Mouse (Mus musculus): ENCODE data around the gene Ptpa. TPM values are rescaled to one million over a fixed set of nuclear protein-coding genes. Genes with fewer than 3 reads are reported as not detected.

The Ptpa gene
- polyA plus RNA-seq, 1 experiment from 2014 or later, result 62.8 TPM

GRCm38 (mm10) chr2:30469009-30469408 is 53.2 kb downstream of the Ptpa start:
- Histone ChIP-seq H3K9ac (ENCODE audit: low read depth, low read length) (no peak overlapping the region; the same call in 1 of the 2 replicates), H3K4me2 (replicated peaks; ENCODE audit: low read depth, low read length) (0 out of 2 replicates have a peak overlapping the region, but pooled peaks have one; percentile 93), H3K36me3 (ENCODE audit: control insufficient read depth, insufficient read depth, low read length) (no peaks in the 10 kb centered on the region), H3K27me3 (ENCODE audit: control insufficient read depth, insufficient read depth, low read length) (0 out of 2 replicates have a peak, but pooled peaks cover 2% of the 10 kb centered on the region), H3K4me3 (ENCODE audit: low read depth, low read length) (no peak overlapping the region), H3K4me1 (replicated peaks; ENCODE audit: control insufficient read depth, insufficient read depth, low read length) (peaks cover 9% of the 10 kb centered on the region), H3K9me3 (ENCODE audit: control insufficient read depth, low read length) (no peaks in the 10 kb centered on the region), H3K27ac (ENCODE audit: low read depth, low read length) (no peak overlapping the region)
- ATAC-seq (ENCODE audit: low FRiP score) (no peak), DNase-seq (ENCODE audit: low spot score) (no peak)
- 51% methylated on average over 6 of the region's 6 CpGs for WGBS

GRCm38 (mm10) chr2:30469796-30470142 is 53.9 kb downstream of the Ptpa start:
- H3K36me3 ChIP-seq (ENCODE audit: control insufficient read depth, insufficient read depth, low read length), result no peaks in the 10 kb centered on the region
- ATAC-seq (ENCODE audit: low FRiP score), result peak; percentile 15
- WGBS, result 0% methylated on average over 16 of the region's 19 CpGs

DNA sequence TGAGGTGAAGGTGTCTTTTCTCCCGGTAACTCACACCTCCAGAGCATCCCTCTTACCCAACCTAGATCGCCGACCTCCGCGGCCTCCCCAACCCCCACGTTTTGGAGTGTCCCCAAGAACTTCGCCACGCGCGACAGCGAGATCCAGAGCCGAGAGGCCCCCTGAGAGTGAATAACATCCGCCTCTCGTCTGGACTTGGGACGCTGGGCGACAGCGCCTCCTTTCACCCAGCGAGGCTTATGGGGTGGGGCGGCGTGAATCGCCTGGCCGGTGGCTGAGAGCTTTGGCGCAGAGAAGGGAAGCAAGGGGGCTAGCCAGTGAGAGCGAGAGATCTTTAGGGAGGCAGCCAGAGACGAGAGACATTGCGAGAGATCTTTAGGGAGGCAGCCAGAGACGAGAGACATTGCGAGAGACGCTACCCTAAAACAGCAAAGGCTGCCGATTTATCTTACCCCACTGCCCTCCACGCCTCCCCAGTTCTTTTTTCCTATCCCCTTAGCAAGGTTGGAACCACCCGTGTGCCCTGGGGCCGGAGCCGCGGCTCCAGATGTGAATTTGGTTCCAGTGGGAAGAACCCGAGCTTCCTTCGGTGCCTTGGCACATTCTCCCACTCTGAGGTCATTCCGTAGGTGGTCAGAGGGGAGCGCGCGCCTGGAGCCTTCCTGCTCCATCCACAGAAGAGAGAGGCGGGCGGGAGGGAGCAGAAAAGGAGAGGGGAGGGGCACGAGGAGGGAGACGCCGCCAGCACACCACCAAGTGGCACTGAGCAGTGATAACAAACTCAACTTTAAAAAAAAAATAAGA is 54.5 kb downstream of the Ptpa start:
- peaks cover 12% of the 10 kb centered on the region for H3K4me1 ChIP-seq (replicated peaks; ENCODE audit: control insufficient read depth, insufficient read depth, low read length)
- peak overlapping the region; percentile 66 for H3K9ac ChIP-seq (ENCODE audit: low read depth, low read length)
- no peaks in the 10 kb centered on the region for H3K9me3 ChIP-seq (ENCODE audit: control insufficient read depth, low read length)
- no peak for ATAC-seq (ENCODE audit: low FRiP score)
- peak overlapping the region; percentile 34 for H3K4me3 ChIP-seq (ENCODE audit: low read depth, low read length)
- H3K27ac ChIP-seq (ENCODE audit: low read depth, low read length), result peak overlapping the region; percentile 93
- 0 out of 2 replicates have a peak, but pooled peaks cover 2% of the 10 kb centered on the region for H3K27me3 ChIP-seq (ENCODE audit: control insufficient read depth, insufficient read depth, low read length)
- H3K4me2 ChIP-seq (replicated peaks; ENCODE audit: low read depth, low read length), result peak overlapping the region; percentile 93
- DNase-seq (ENCODE audit: low spot score), result peak; percentile 77
- under 1% methylated on average over 46 of the region's 46 CpGs for whole genome bisulfite sequencing
- no peaks in the 10 kb centered on the region for H3K36me3 ChIP-seq (ENCODE audit: control insufficient read depth, insufficient read depth, low read length)

More at GRCm38 (mm10) chr2:30469796-30470142, 53.9 kb downstream of the Ptpa start:
- Histone ChIP-seq H3K9ac (ENCODE audit: low read depth, low read length) (peak overlapping the region; percentile 66), H3K4me2 (replicated peaks; ENCODE audit: low read depth, low read length) (peak overlapping the region; percentile 93), H3K9me3 (ENCODE audit: control insufficient read depth, low read length) (no peaks in the 10 kb centered on the region), H3K27me3 (ENCODE audit: control insufficient read depth, insufficient read depth, low read length) (0 out of 2 replicates have a peak, but pooled peaks cover 2% of the 10 kb centered on the region), H3K4me3 (ENCODE audit: low read depth, low read length) (peak overlapping the region; percentile 34), H3K4me1 (replicated peaks; ENCODE audit: control insufficient read depth, insufficient read depth, low read length) (peaks cover 12% of the 10 kb centered on the region), H3K27ac (ENCODE audit: low read depth, low read length) (peak overlapping the region; percentile 93; the same call in 1 of the 2 replicates)
- DNase-seq (ENCODE audit: low spot score), result peak; percentile 96

DNA sequence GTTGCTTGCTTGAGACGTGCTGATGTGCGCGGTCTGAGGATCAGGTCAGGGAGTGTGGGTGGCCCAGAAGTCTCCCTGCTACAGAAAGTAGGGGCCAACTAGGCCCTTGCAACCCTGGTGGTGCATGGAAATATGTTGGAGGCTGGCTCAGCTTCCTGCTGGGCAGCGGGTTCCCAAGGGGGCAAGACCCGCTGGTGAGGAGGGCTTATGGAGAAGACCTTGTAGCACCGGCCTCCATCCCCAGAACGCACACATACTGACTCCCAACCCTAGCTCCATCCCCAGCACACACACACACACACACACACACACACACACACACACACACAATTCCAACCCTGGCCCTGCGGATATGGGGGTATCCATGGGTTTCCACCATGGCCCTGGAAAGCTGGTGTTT is 55.2 kb downstream of the Ptpa start:
- no peaks in the 10 kb centered on the region for H3K9me3 ChIP-seq (ENCODE audit: control insufficient read depth, low read length)
- 0 out of 2 replicates have a peak overlapping the region, but pooled peaks have one; percentile 25 for H3K9ac ChIP-seq (ENCODE audit: low read depth, low read length)
- 0 out of 2 replicates have a peak, but pooled peaks cover 2% of the 10 kb centered on the region for H3K27me3 ChIP-seq (ENCODE audit: control insufficient read depth, insufficient read depth, low read length)
- DNase-seq (ENCODE audit: low spot score) (peak; percentile 58), ATAC-seq (ENCODE audit: low FRiP score) (no peak)
- peak overlapping the region; percentile 71 for H3K4me2 ChIP-seq (replicated peaks; ENCODE audit: low read depth, low read length)
- peak overlapping the region; percentile 98; the same call in 1 of the 2 replicates for H3K4me3 ChIP-seq (ENCODE audit: low read depth, low read length)
- H3K36me3 ChIP-seq (ENCODE audit: control insufficient read depth, insufficient read depth, low read length), result no peaks in the 10 kb centered on the region
- 4% methylated on average over 8 of the region's 8 CpGs for WGBS
- H3K4me1 ChIP-seq (replicated peaks; ENCODE audit: control insufficient read depth, insufficient read depth, low read length), result peaks cover 12% of the 10 kb centered on the region
- peak overlapping the region; percentile 93 for H3K27ac ChIP-seq (ENCODE audit: low read depth, low read length)

DNA sequence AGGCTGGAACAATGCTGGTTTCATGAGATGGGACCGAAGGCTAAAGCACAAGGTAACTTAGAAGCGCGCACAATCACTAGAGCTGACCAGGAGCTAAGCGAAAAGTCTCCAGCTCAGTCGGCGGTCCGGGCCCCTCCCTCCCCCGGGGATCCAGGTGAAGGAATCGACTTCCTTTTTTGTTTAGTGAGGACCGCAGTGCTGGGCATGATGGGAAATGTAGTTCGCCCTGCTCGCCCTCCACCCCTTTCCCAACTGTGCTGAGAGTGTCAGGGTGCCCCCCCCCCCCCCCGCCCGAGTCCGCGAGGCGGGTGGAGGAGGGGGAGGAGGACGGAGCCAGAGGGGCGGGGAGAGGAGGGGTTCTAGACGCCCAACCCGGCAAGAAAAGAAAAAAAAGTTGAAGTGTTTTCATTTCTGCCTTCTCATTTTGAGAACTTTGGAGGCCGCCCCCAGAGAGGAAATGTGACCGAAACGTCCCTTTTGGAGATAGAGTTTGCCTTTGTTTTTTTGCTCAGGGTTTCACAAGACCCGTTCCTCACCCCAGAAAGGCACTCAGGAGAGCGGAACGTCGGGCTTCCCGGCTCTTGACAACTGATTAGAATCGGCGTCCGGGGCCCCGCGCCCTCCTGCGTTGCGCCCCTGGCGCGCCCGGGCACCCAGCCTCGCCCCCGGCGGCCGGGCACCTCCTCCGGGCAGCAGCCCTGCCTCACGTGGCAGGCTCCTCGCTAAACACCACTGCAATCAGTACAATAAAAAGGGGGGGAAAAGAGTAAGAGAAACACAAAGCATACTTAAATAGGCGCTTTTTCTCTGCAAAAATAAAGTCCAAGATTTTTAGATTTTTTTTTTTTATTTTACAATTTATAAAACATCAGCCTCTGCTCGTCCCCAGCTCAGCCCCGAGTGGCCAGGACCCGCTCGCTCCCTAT is 56.2 kb downstream of the Ptpa start:
- no peaks in the 10 kb centered on the region for H3K9me3 ChIP-seq (ENCODE audit: control insufficient read depth, low read length)
- H3K9ac ChIP-seq (ENCODE audit: low read depth, low read length), result peak overlapping the region; percentile 99
- peak; percentile 85 for DNase-seq (ENCODE audit: low spot score)
- H3K36me3 ChIP-seq (ENCODE audit: control insufficient read depth, insufficient read depth, low read length), result no peaks in the 10 kb centered on the region
- under 1% methylated on average over 44 of the region's 51 CpGs for WGBS
- 0 out of 2 replicates have a peak, but pooled peaks cover 2% of the 10 kb centered on the region for H3K27me3 ChIP-seq (ENCODE audit: control insufficient read depth, insufficient read depth, low read length)
- H3K4me2 ChIP-seq (replicated peaks; ENCODE audit: low read depth, low read length), result peak overlapping the region; percentile 71
- ATAC-seq (ENCODE audit: low FRiP score), result peak; percentile 33; the same call in 1 of the 2 replicates
- H3K27ac ChIP-seq (ENCODE audit: low read depth, low read length), result peak overlapping the region; percentile 93
- H3K4me1 ChIP-seq (replicated peaks; ENCODE audit: control insufficient read depth, insufficient read depth, low read length), result peaks cover 12% of the 10 kb centered on the region
- H3K4me3 ChIP-seq (ENCODE audit: low read depth, low read length), result peak overlapping the region; percentile 98

GRCm38 (mm10) chr2:30472731-30473351 is 57.0 kb downstream of the Ptpa start:
- peak overlapping the region; percentile 71 for H3K4me2 ChIP-seq (replicated peaks; ENCODE audit: low read depth, low read length)
- ATAC-seq (ENCODE audit: low FRiP score) (no peak), DNase-seq (ENCODE audit: low spot score) (peak; percentile 73)
- H3K9ac ChIP-seq (ENCODE audit: low read depth, low read length), result peak overlapping the region; percentile 99
- H3K36me3 ChIP-seq (ENCODE audit: control insufficient read depth, insufficient read depth, low read length), result no peaks in the 10 kb centered on the region
- under 1% methylated on average over 56 of the region's 60 CpGs for WGBS
- H3K9me3 ChIP-seq (ENCODE audit: control insufficient read depth, low read length), result no peaks in the 10 kb centered on the region
- H3K27ac ChIP-seq (ENCODE audit: low read depth, low read length), result peak overlapping the region; percentile 93
- H3K4me1 ChIP-seq (replicated peaks; ENCODE audit: control insufficient read depth, insufficient read depth, low read length), result peaks cover 12% of the 10 kb centered on the region
- peak overlapping the region; percentile 98 for H3K4me3 ChIP-seq (ENCODE audit: low read depth, low read length)
- no peaks in the 10 kb centered on the region for H3K27me3 ChIP-seq (ENCODE audit: control insufficient read depth, insufficient read depth, low read length)

GRCm38 (mm10) chr2:30473431-30474031 is 57.7 kb downstream of the Ptpa start:
- Histone ChIP-seq H3K4me1 (replicated peaks; ENCODE audit: control insufficient read depth, insufficient read depth, low read length) (peaks cover 12% of the 10 kb centered on the region), H3K4me2 (replicated peaks; ENCODE audit: low read depth, low read length) (peak overlapping the region; percentile 71), H3K9ac (ENCODE audit: low read depth, low read length) (peak overlapping the region; percentile 99), H3K4me3 (ENCODE audit: low read depth, low read length) (peak overlapping the region; percentile 98), H3K9me3 (ENCODE audit: control insufficient read depth, low read length) (no peaks in the 10 kb centered on the region), H3K27ac (ENCODE audit: low read depth, low read length) (peak overlapping the region; percentile 93), H3K27me3 (ENCODE audit: control insufficient read depth, insufficient read depth, low read length) (no peaks in the 10 kb centered on the region), H3K36me3 (ENCODE audit: control insufficient read depth, insufficient read depth, low read length) (no peaks in the 10 kb centered on the region)
- ATAC-seq (ENCODE audit: low FRiP score) (peak; percentile 34), DNase-seq (ENCODE audit: low spot score) (no peak)
- under 1% methylated on average over 69 of the region's 80 CpGs for WGBS

GRCm38 (mm10) chr2:30474039-30474438 is 58.2 kb downstream of the Ptpa start, which contains the start of gene Ier5l:
Gene Ier5l (minus strand): TSS chr2:30474219.
- peak; percentile 96 for DNase-seq (ENCODE audit: low spot score)
- H3K27ac ChIP-seq (ENCODE audit: low read depth, low read length), result peak within 1 kb of the TSS; percentile 93
- peak; percentile 90 for ATAC-seq (ENCODE audit: low FRiP score)
- H3K4me1 ChIP-seq (replicated peaks; ENCODE audit: control insufficient read depth, insufficient read depth, low read length), result peaks cover 8% of the 10 kb centered on the region
- no peaks in the 10 kb centered on the region for H3K27me3 ChIP-seq (ENCODE audit: control insufficient read depth, insufficient read depth, low read length)
- peak within 1 kb of the TSS; percentile 99 for H3K9ac ChIP-seq (ENCODE audit: low read depth, low read length)
- WGBS, result under 1% methylated on average over 37 of the region's 37 CpGs
- H3K9me3 ChIP-seq (ENCODE audit: control insufficient read depth, low read length), result no peaks in the 10 kb centered on the region
- peak within 1 kb of the TSS; percentile 98 for H3K4me3 ChIP-seq (ENCODE audit: low read depth, low read length)
- peak within 1 kb of the TSS; percentile 71 for H3K4me2 ChIP-seq (replicated peaks; ENCODE audit: low read depth, low read length)
- H3K36me3 ChIP-seq (ENCODE audit: control insufficient read depth, insufficient read depth, low read length), result no peaks in the 10 kb centered on the region

Measured in hindbrain, embryonic 11.5 days (tissue).